Mouse (Mus musculus) adrenal gland (tissue): ENCODE measurements at regions not wholly inside any gene's neighbourhood (a gene's known extent, or its start where the extent isn't known, plus 50 kb on each side); places are given as distances from the start of the nearest gene placed in this dataset.
"Not testable (repeated sequence)": the region's sequence is repeated elsewhere in the genome, so short reads cannot be mapped to it uniquely, and the experiment has no call there.

Experiments
- intact Hi-C: fragments of 180-260 bp; cut with DNase I; formaldehyde crosslinking; loops from one replicate; pipeline ENCODE4 v1.15.1; 2025

DNA sequence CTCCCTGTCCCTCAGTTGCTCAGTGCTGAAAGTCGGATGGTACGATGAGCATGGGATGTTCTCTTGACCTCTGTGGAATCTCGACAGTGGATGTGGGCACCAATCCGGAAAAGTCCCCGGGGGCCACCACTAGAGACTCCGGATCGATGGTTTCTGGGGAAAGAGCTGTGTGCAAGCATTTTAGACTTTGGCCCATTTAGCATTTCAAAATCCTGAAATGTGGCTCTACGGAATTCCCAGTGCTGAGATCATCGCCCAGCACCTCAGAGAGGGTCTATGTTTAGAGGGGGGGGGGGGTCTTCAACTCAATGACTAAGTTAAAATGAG is 68.6 kb downstream of the Tomm20 start:
- intact Hi-C loops = no loop called here

DNA sequence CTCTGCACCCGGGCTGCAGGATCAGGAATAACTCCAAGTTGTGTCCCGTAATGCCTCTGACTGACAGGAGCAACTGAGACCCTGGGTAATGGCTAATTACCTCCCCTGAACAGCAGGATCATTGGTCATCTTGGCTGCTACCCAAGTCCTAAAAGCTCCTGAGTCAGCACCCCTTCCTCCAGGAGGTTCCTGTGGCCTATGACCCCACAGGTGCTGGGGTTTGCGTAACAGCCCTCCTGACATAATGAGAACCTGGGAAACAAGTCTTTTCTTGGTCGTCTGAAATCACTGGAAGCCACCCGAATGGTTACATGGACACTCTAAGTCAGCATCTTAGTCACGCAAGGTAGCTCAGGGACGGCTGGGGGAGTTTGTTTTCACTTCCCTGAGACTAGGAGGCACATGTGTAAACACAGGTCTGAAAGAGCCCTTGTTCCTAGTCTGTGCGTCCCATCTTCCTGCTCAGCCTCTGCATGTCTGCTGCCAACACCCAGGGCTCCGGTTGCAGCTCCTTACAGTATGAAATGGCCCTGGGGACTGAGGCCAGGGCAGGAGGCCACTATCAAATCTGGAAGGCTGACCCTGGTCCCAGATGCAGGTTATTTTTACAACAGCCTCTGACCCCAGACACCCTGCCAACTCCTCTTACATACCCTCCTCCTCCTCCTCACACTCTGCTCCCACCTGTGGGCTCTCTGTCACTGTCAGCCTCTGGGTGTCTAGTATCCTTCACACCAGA is 69.2 kb downstream of the Tomm20 start:
- intact Hi-C loops = no loop called here

DNA sequence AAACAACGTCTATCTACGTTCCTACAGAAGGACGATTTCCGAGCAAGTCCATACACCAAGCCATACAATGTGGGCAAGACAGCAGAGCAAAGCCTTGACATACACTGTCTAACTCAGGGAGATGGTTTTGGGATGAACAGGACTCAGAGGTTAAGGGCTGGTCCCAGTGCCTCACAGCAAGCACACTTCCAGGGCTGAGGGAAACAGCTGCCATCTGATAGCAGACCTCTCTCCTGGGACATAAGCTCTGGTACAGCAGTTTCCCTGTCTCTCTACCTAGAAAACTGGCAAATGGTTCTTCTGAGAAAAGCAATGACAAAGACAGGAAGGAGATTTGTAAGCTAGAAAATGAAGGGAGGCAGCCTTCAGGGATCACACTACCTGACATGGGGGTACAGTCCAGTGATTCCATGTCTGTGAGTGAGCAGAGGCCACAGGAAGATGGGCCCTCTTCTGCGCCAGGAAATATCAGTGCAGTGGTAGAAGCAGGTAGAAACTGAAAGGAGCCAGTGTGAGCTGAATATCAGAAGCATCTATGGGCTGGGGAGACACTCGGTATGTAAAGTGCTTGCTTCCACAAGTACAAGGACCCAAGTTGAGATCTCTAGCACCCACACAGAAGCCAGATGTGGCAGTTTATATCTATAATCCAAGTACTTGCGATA is 70.0 kb downstream of the Tomm20 start:
- intact Hi-C loops = no loop called here

DNA sequence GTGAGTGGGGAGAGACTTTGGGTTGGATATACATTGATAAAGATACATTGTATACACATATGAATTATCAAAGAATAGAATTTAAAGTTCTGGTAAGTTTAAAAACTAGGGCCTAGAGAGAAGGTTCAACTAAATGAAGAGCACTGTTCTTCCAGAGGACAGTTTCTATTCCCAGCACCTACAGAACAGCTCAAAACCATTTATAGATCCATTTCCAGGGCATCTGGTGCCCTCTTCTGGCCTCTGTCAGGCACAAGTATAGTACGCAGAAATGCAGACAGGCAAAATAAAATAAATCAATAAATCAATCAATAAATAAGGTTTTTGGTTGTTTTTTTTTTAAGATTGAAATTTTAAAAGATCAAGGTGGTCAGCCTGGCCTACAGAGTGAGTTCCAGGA is 70.8 kb downstream of the Tomm20 start:
- intact Hi-C loops = no loop called here

DNA sequence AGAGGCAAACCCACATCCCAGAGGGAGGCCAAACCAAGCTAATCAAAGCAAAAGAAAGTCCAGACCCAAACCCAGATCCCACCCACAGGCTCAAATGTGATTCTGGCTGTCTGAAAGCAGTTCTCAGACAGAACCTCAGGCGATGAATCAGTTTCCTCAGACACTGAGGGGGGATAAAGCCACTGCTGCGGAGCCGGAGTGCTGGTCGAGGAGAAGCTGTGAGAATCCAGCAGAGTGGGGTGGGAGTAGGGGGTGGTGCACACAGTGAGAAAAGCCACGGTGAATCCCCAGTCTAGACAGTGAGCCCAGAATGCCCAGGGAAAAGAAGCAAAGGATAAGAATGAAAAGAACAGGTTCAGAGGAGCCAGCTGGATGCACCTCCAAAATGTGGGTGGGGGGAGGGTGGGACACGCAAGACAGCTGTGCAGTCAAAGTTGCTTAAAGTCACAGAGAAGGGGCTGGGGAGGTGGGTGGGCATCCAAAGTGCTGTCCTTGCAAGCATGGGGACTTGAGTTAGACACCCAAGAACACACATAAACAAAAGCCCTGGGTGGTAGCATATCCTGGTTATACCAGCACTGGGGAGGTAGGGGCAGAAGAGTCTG is 71.4 kb downstream of the Tomm20 start:
- intact Hi-C loops = no loop called here

DNA sequence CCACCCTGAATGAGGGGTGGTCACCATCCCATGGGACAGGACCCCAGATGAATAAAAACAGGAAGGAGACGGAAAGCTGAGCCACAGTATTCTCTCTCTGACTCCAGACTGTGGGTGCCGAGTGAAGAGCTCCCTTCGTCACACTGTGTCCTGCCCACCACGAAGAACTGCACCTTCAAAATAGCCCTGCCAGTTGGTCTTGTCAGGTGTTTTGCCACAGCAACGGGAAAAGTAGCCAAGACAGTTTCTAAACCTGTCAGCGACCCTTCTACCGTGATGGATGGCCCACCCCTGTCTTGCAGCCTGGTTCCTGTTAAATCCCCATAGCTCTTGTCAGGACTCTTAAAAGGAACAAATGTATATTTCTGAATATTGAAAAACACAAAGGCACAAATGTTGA is 72.3 kb downstream of the Tomm20 start:
- intact Hi-C loops = no loop called here

DNA sequence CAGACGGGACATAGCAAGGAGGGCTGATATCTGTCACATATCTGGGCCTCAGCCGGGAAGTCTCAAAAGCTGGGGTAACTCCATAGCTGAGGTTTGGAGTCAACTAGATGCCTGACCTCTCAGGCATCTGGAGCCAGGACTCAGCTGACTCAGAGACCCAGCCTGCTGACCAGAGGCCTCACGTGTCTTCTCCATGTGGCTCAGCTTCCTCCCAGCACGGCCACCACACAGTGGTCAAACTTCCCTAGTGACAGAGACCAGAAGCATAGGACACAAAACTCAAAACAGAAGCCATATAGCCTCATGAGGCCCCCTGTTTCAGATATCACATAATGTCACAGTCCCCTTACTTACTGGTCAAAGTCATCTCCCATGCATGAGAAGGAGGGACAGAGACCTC is 73.1 kb downstream of the Tomm20 start:
- intact Hi-C loops = no loop called here

DNA sequence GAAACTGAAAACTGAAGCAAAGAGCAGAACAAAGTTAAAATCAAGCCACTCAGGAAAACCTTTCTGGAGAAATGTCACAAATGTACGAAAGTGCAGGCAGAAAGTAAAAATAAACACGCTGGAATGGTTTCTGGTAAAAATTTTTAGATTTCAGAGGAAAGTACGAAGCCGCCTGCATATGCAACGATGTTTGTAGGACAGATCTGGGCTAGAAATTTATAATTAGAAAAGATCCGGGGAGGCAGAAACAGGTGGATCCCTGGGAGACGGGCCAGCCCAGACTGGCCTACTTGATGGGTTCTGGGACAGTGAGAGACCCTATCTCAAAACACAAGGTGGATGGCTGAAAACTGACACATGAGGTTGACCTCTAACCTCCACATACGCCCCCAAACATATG is 73.5 kb downstream of the Tomm20 start:
- intact Hi-C loops = no loop called here

DNA sequence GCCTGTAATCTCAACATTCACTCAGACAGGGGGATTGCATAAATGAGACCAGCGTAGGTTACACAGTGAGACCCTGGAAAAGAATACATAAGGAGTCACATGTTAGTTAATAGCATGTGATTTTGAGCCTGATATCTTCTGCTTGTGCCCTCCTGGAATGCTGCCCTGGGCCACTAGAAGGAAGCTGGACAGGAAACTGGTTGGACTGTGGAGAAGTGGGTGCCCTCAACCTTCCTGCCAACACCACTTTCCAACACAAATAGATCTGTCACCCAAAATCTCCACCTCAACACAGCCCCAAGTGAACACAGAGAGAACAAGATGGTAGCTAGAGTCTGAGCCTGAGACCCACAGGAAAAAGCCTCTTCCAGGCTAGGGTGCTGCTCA is 76.2 kb downstream of the Tomm20 start:
- intact Hi-C loops = no loop called here

DNA sequence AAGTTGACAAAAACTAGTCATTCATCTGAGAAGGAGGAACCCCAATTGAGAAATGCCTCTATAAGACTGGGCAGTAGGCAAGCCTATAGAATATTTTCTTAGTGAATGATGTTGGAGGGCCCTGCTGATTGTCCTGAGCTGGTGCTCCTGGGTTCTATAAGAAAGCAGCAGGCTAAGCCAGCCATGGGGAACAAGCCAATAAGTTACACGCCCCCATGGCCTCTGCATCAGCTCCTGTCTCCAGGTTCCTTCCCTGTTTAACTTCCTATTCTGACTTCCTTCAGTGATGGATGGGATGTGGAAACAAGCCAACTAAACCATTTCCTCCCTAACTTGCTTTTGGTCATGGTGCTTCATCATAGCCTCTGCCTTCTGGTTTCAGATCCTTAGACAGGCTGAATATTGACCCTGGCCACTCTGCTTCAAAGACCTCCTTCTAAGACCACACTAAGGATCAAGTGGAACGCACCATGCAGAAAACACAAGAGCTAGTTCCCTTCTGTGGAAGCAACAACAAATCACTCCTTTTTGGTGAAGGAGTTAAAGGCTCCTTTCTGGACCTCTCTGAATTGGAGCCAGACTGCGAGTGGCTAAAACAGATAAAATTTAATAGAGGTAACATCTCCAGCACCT is 76.7 kb downstream of the Tomm20 start:
- intact Hi-C loops = no loop called here

DNA sequence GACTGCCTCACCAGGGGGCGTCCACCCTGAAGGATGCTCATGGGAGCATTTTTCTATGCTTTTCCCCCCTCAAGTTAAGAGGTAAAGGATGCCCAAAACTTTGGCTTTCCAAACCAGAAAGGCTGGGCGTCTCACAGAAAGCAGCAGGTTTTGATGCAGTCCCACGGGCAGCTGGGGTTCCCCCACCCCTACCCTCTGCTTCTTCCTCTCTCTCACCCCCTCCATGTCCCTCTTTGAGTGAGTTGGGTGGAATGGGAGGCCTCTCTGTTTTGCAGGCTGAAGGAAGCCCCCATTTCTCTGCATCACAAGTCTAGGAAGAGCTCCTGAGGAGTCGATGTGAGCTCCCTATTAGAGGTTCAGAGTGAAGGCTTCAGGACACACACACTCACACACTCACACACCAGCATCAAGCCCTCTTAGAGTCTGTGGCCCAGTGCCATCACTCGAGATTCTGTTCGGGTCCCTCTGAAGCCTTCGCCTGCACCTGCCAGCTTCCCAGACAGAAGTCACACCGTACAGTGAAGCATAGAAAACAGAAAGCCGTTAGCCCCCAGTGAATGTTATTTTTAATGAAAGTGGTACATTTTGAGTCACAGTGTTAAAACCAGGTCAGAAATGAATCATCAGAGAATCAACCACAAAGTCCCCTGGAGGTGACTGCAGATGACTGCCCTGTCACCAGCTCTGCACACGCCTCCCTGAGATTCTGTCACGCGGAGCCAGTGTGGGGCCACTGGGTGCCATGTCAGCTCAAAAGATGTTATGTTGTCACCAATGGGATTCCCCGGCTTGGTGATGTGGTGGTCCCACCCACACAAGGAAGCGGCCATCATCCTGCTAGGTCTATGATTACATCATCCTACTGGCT is 78.3 kb downstream of the Tomm20 start:
- intact Hi-C loops = no loop called here

DNA sequence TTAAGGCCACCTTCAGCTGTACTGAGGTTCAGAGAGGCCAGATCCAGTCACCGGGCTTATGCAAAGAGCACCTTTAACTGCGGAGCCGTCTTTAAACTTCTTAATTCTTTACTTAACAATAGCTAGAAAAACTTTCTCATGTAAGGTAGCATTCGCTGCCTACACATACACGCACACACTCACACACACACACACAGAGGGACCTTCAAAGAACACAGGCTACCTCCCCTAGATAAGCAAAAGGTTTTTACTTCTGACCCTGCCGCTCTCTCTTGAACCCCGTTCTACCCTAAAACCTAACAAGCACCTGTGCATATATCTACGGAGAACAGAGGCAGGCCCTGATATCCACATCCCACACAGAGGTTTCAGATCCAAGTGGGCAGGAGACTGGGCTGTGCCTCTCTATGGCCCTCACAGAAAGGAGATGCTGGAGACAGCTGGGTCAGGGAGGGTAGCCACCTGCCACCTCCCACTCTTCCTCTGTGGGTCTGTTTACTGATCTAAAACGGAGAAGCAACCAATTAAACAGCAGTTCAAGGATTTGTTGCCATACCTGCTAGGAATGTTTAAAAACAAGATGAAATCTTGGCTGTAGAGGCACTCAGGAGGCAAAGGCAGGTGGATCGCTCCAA is 81.2 kb downstream of the Tomm20 start:
- intact Hi-C loops = no loop called here

DNA sequence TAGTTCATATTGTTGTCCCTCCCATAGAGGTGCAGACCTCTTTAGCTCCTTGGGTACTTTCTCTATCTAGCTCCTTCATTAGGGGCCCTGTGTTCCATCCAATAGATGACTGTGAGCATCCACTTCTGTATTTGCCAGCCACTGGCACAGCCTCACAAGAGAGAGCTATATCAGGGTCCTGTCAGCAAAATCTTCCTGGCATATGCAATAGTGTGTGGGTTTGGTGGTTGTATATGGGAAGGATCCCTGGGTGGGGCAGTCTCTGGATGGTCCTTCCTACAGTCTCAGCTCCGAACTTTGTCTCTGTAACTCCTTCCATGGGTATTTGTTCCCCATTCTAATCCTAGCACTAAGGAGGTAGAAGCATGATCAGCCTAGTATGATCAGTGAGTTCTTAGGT is 82.0 kb downstream of the Tomm20 start:
- intact Hi-C loops = not testable (repeated sequence)

DNA sequence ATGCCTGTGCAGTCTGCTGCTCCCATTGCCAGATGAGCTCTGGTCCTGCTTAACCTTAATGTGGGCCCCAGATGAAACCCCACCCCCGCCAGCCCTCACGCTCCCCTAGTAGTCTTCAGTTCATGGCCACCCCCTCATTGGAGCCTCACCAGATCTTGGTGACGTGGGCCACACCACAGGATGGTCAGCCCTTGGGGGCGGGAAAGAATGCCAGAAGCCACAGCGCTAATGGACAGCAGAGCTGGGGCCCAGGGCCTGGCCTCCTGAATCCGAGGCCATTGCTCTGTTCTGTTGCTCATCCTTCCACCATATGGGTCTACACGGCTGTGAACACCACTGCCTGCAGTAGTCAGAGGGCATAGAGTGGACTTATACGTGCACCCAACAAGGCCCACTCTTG is 83.9 kb downstream of the Tomm20 start:
- intact Hi-C loops = no loop called here

DNA sequence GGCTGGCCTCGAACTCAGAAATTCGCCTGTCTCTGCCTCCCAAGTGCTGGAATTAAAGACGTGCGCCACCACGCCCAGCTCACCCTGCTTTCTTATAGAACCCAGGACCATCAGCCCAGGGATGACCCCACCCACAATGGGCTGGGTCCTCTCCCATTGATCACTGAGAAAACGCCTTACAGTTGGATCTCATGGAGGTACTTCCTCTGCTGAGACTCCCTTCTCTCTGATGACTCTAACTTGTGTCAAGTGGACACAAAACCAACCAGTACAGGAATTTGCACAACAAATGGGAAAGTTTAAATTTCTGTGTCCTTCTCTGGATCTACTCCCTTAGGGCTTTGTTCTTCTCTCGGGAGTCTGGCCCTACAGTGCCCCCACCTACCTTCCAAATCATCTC is 85.0 kb downstream of the Tomm20 start:
- intact Hi-C loops = no loop called here

DNA sequence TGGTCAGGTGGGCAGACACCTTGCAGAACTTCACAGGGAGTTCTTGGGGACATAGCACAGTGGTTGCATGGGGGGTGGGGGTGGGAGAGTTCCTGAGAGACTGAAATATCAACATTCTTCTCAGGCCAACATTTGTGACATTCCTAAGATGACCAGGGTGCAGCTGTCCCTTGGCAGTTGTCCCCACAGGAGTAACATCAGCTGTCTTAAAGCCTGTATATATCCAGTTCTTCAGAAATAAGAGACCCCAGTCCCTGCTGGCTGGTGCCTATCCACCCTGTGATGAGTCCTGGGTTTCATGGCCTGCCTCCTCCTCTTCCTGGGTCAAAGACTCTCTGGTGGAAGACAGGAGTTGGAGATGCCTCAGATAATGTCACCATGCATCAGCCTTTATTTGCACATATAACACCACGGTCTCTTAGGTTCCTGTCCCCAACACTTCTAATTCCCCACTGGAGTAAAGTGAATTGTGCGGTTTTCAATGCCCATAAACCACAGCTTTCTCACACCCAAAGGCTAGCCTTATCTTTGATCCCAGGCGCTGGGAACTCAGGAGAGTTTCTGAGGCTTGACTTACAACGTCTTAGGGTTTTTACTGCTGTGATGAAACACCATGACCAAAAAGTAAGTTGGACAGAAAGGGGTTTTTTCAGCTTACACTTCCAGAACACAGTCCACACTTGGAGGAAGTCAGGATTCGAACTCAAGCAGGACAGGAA is 85.8 kb downstream of the Tomm20 start:
- intact Hi-C loops = loop anchor here (10.0 kb wide), 1 partner anchor 55 kb away; no protein-coding TSS in a partner anchor

DNA sequence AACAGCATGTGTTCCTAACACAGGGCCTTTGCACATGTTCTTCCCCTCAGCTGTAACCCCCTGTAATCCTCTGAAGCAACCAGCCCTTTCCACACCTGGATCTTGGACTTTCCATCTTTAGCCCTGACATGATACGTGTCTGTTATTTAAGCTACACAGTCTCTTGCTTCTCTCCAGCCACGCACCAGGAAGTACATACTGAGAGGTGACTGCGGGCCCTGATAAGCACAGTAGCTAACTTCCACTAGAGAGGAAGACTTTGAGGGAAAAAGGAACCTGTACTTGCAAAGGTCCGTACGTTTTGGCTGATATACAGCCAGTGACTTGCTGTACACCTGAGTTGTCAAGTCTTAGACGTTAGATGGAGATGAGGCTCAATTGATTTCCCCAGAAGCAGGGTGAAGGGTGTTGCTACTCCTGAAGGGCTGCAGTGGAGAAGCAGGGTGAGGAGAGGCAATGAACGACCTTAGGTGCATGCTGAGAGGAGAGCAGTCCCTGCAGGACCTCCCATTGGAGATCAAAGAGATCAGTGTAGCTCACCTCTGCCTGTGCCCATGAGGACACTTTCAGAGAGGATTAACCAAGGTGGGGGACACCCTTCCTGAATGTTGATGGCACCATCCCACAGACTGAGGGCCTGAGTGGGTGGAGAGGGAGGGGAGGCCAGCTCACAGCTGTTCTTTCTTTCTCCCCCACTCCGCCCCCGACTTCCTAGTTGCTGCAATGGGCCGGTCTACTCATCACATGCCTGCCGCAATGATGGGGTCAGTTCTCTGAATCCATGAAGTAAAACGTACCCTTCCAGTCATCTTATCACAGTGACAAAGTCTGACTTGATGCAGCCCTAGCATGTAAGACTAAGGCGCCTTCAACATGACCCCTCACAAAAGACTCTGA is 88.1 kb downstream of the Tomm20 start:
- intact Hi-C loops = loop anchor here (10.0 kb wide), 1 partner anchor 57 kb away; no protein-coding TSS in a partner anchor

DNA sequence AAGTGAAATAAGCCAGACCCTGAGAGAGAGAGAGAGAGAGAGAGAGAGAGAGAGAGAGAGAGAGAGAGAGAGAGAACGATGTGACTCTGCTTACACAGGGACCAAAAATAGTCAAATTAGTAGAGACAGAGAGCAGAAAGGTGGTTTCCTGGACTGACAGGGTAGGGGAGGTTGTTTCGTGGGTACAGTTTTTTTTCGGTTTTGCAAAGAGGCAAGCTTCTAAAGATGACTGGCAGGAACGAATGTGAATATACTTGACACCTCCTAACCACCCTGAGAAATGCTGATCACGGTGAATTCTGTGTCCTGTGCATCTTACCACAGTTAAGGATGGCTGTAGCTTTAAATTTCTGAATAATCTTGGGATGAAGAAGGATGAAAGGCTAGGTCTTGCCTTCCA is 89.7 kb downstream of the Tomm20 start:
- intact Hi-C loops = loop anchor here (10.0 kb wide), 1 partner anchor 59 kb away; no protein-coding TSS in a partner anchor

DNA sequence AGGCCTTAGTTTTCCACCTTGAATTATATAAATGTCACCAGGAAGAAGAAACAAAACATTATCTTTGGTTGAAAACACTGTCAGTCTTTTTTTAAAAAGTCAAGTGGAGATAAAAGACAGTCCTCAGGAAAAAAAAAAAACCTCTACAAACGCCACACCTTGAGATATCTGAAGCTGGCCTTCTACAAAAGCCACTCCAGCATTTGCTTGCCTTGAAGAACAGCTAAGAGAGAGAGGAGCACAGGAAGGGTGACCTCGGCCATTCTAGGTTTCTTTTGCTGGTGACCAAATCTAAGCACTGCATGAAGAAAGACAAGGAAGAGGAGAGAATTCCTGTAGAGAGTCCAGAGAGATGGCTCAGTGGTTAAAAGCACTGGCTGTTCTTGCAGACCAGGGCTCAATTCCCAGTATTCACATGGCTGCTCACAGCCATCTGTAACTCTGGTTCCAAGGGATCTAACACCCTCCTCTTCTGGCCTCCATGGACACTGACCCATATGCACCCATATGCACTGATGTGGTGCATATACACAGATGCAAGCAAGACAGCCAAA is 90.5 kb downstream of the Tomm20 start:
- intact Hi-C loops = loop anchor here (10.0 kb wide), 1 partner anchor 60 kb away; no protein-coding TSS in a partner anchor
